Mouse (Mus musculus) midbrain, embryonic 11.5 days (tissue): ENCODE results near the gene Sppl2c. TPM values are rescaled to one million over a fixed set of nuclear protein-coding genes. Genes with fewer than 3 reads are reported as not detected.

Source experiments
- ATAC-seq: fragments of 200-750 bp; cut with Nextera tagmentation; 2 replicates; pipeline ENCODE4 v1.8.0; 2017; ENCODE audit warnings: moderate TSS enrichment, moderate library complexity; ENCODE audit not compliant: low FRiP score
- DNase-seq: peaks from one replicate; pipeline ENCODE4 v3.0.0; 2015; ENCODE audit warnings: low spot score; ENCODE audit errors: missing footprints
- H3K27ac ChIP-seq: fragments of 300-500 bp; sonication (generic); 2 replicates; pipeline ENCODE4 v1.5.1; 2014; ENCODE audit warnings: low read depth, low read length
- H3K27me3 ChIP-seq: fragments of 300-500 bp; sonication (generic); 2 replicates; pipeline ENCODE4 v1.6.1; 2014; ENCODE audit warnings: mild to moderate bottlenecking, low read length, moderate library complexity, mixed read lengths; ENCODE audit not compliant: control insufficient read depth, insufficient read depth
- H3K36me3 ChIP-seq: fragments of 300-500 bp; sonication (generic); 2 replicates; pipeline ENCODE4 v1.6.1; 2014; ENCODE audit warnings: mild to moderate bottlenecking, low read length, moderate library complexity, mixed read lengths; ENCODE audit not compliant: control insufficient read depth, insufficient read depth
- H3K4me1 ChIP-seq: fragments of 300-500 bp; sonication (generic); 2 replicates; pipeline ENCODE4 v1.6.1; 2014; ENCODE audit warnings: low read length; ENCODE audit not compliant: control insufficient read depth, insufficient read depth
- H3K4me2 ChIP-seq: fragments of 300-500 bp; sonication (generic); 2 replicates; pipeline ENCODE4 v1.6.1; 2014; ENCODE audit warnings: mild to moderate bottlenecking, moderate library complexity
- H3K4me3 ChIP-seq: fragments of 300-500 bp; sonication (generic); 2 replicates; pipeline ENCODE4 v1.5.1; 2014; ENCODE audit warnings: low read depth, low read length
- H3K9ac ChIP-seq: fragments of 300-500 bp; sonication (generic); 2 replicates; pipeline ENCODE4 v1.6.1; 2014; ENCODE audit warnings: low read length
- H3K9me3 ChIP-seq: fragments of 300-500 bp; sonication (generic); 2 replicates; pipeline ENCODE4 v1.6.1; 2016; ENCODE audit warnings: low read length; ENCODE audit not compliant: control insufficient read depth
- WGBS: fragments of 180-500 bp; shearing (Covaris S2); extraction: QIAGEN DNeasy Blood & Tissue Kit; methylation state at CpG from one replicate; pipeline ENCODE4 v1.1.7; 2014; 5-methylcytosine and 5-hydroxymethylcytosine counted together
- polyA plus RNA-seq: library from polyadenylated mRNA; unstranded; fragments of >200 nt; fragmentation: Nextera tagmentation; extraction: Ambion mirVana; gene quantifications from 2 replicates; pipeline ENCODE4 v1.2.1, GENCODE M21; 2014

The Sppl2c gene
- polyA plus RNA-seq, 1 experiment from 2014 or later, result not detected

DNA sequence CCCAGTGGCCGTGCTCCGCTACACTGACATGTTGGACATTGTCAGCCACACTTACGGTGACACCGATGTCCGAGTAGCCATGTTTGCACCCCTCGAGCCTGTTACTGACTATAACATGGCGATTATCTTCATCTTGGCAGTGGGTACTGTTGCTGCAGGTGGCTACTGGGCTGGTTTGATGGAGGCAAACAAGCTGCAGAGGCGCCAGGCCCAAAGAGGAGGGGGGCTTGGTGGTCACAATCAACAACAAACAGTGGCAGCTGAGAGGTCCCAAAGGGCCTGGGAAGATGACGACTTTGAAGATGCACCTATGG is 667 bp downstream of the Sppl2c start:
- Histone ChIP-seq H3K4me2 (no peak overlapping the region), H3K27ac (no peak overlapping the region), H3K4me1 (no peaks in the 10 kb centered on the region), H3K4me3 (no peak overlapping the region), H3K27me3 (no peaks in the 10 kb centered on the region), H3K9ac (no peak overlapping the region), H3K9me3 (no peaks in the 10 kb centered on the region), H3K36me3 (no peaks in the 10 kb centered on the region)
- WGBS, result 94% methylated on average over 9 of the region's 9 CpGs
- peak; percentile 26 for DNase-seq
- no peak for ATAC-seq

DNA sequence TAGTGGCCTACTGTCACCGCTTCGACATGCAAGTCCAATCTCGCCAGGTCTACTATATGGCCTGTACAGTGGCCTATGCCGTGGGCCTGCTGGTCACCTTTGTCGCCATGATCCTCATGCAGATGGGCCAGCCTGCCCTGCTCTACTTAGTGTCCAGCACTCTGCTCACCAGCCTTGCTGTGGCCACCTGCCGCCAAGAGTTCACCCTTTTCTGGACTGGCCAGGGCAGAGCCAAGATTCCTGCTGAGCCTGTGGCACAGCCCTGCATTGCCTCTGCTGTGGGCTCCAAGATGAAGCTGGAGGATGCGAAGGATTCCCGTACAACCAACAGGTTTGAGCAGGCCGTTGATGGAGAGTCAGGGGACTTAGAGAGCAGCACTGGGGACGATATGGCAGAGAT is 1.6 kb downstream of the Sppl2c start:
- Histone ChIP-seq H3K36me3 (no peaks in the 10 kb centered on the region), H3K27ac (no peak overlapping the region), H3K9ac (no peak overlapping the region), H3K4me3 (no peak overlapping the region), H3K4me2 (no peak overlapping the region), H3K27me3 (no peaks in the 10 kb centered on the region), H3K4me1 (no peaks in the 10 kb centered on the region), H3K9me3 (no peaks in the 10 kb centered on the region)
- DNase-seq (peak; percentile 17), ATAC-seq (no peak)
- 95% methylated on average over 10 of the region's 10 CpGs for WGBS

DNA sequence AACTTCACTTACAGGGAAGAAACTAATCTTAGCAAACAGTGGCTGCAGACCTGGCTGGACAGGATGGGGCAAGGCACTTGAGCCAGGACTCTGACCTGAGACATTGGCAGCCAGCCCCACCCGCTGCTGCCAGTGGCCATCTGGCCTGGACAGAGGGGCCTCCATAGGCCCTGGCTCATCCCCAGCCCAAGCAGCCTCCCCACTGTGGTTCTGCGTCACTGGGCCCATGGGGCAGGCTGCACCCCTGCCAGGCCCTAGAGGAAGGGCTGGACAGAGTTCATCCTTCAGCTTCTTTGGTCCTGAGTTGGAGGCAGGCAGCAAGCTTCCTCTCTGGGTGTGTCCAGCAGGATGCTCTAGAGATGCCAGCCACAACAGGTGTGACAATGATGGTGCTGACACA is 3.9 kb downstream of the Sppl2c start:
- H3K27ac ChIP-seq, result no peak overlapping the region
- no peak for ATAC-seq

DNA sequence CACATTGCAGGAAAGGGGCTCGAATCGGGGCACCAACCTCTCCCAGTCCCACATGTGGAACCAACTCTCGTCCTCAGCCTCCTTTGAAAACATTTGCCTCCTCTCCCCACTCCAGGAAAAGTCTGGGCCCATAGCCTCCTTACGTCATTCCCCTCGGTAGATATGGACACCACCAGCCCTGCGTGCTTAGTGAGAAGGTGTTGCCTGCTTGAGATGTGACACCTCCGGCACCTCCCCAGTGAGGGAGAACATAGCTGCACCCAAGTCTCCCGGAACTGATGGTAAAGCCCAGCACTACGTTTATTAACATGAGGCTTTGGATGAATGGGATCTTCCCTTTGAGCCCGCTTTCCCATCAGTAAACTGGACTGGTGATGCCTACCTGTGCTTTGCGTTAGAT is 9.3 kb downstream of the Sppl2c start:
- Histone ChIP-seq H3K4me3 (no peak overlapping the region), H3K27ac (no peak overlapping the region), H3K9me3 (no peaks in the 10 kb centered on the region), H3K4me2 (no peak overlapping the region), H3K27me3 (no peaks in the 10 kb centered on the region), H3K36me3 (no peaks in the 10 kb centered on the region), H3K4me1 (no peaks in the 10 kb centered on the region), H3K9ac (no peak overlapping the region)
- 82% methylated on average over 11 of the region's 11 CpGs for WGBS
- DNase-seq (no peak), ATAC-seq (no peak)

More for the DNA sequence above, 3.9 kb downstream of the Sppl2c start:
- WGBS, result 81% methylated on average over 2 of the region's 2 CpGs
- Histone ChIP-seq H3K27me3 (no peaks in the 10 kb centered on the region), H3K9ac (no peak overlapping the region), H3K4me1 (no peaks in the 10 kb centered on the region), H3K4me2 (no peak overlapping the region), H3K9me3 (no peaks in the 10 kb centered on the region), H3K4me3 (no peak overlapping the region), H3K36me3 (no peaks in the 10 kb centered on the region)
- no peak for DNase-seq

DNA sequence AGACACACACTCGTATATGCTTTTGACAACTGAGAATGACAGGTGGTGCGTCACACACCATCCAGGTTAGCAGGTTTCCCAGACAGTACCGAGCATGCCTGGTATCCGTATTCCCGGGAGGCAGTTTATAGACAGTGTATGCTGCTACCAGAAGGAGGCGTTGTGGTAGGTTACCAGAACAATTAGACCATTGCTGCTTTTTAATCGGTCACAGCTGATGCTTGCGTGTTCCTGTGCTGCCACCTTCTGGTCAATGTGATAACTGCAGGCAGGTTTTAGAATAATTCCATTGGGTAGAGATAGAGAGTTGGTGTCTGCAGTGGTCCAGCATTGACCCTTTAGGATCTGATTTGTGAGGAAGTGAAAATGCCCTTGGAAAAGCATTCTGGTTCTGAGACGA is 9.7 kb downstream of the Sppl2c start:
- Histone ChIP-seq H3K9me3 (no peaks in the 10 kb centered on the region), H3K36me3 (no peaks in the 10 kb centered on the region), H3K27me3 (no peaks in the 10 kb centered on the region), H3K27ac (no peak overlapping the region), H3K4me3 (no peak overlapping the region), H3K4me2 (no peak overlapping the region), H3K9ac (no peak overlapping the region), H3K4me1 (no peaks in the 10 kb centered on the region)
- ATAC-seq (peak; percentile 71), DNase-seq (peak; percentile 100)
- WGBS, result 9% methylated on average over 9 of the region's 9 CpGs

DNA sequence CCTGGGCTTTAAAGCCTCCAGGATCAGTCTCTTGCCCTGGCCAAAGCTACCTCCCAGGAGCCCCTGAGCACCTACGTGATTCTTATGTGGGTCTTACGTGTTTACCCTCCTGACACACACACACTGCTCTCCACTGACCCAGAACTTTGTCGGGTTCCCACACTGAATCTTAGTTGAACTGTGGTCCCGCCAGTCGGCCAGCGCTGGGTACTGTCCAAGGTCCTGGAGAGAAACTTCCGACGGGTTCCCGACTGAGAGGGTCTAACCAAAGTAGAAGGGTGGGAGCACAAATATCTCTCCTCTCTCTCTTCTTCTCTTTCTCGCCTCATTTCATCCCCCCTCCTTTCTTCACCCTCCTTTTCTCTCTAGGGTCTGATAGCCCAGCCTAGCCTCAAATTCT is 11.7 kb downstream of the Sppl2c start:
- DNase-seq, result peak; percentile 87
- Histone ChIP-seq H3K4me2 (no peak overlapping the region), H3K4me3 (no peak overlapping the region), H3K9me3 (no peaks in the 10 kb centered on the region), H3K27me3 (no peaks in the 10 kb centered on the region), H3K36me3 (no peaks in the 10 kb centered on the region), H3K9ac (no peak overlapping the region), H3K4me1 (no peaks in the 10 kb centered on the region), H3K27ac (no peak overlapping the region)
- WGBS, result 7% methylated on average over 10 of the region's 10 CpGs
- no peak for ATAC-seq

DNA sequence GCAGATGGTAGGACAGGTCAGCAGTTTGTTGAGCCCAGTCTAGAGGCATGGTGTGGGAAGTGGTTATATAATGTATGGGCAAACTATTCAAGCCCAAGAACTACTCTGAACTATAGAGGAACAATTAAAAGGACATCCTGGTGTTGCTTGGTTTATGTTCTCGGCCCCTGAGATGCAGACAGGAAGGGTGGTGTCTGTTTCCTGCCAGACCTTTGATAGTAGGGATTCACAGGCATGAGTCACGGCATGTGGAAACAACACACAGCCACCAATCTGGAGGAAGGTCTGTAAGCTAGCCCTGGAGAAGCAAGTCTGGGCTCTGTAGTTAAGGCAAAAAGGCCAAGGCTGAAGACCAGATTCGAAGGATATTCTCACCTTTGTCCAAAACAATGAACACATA is 17.1 kb downstream of the Sppl2c start:
- H3K9ac ChIP-seq, result no peak overlapping the region
- H3K4me2 ChIP-seq, result no peak overlapping the region
- no peak overlapping the region for H3K4me3 ChIP-seq
- DNase-seq, result no peak
- no peak overlapping the region for H3K27ac ChIP-seq
- H3K4me1 ChIP-seq, result no peaks in the 10 kb centered on the region
- 85% methylated on average over 3 of the region's 3 CpGs for WGBS
- ATAC-seq, result no peak
- no peaks in the 10 kb centered on the region for H3K9me3 ChIP-seq
- no peaks in the 10 kb centered on the region for H3K36me3 ChIP-seq
- no peaks in the 10 kb centered on the region for H3K27me3 ChIP-seq

DNA sequence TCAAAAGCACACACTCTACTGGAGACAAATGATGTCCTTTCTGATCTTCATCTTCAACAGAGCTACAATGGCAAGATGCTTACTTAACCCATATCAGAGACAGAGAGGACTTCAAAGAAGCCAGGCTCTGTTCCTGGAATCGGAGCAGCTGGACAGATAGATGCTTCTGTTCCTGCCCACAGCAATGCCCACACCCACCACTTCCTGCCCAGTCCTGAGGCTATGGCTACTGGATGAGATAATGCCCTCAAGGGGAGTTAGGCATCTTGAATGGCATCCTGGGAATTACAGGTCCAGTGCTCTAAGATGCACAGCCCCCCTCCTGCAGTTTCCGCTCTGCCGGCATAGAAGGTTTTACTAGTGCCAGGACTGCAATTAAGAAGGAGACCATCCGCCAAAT is 20.4 kb downstream of the Sppl2c start:
- H3K27ac ChIP-seq, result no peak overlapping the region
- no peaks in the 10 kb centered on the region for H3K36me3 ChIP-seq
- DNase-seq (no peak), ATAC-seq (no peak)
- no peak overlapping the region for H3K4me2 ChIP-seq
- no peaks in the 10 kb centered on the region for H3K27me3 ChIP-seq
- H3K4me3 ChIP-seq, result no peak overlapping the region
- H3K4me1 ChIP-seq, result no peaks in the 10 kb centered on the region
- no peaks in the 10 kb centered on the region for H3K9me3 ChIP-seq
- 88% methylated on average over 4 of the region's 4 CpGs for WGBS
- no peak overlapping the region for H3K9ac ChIP-seq

DNA sequence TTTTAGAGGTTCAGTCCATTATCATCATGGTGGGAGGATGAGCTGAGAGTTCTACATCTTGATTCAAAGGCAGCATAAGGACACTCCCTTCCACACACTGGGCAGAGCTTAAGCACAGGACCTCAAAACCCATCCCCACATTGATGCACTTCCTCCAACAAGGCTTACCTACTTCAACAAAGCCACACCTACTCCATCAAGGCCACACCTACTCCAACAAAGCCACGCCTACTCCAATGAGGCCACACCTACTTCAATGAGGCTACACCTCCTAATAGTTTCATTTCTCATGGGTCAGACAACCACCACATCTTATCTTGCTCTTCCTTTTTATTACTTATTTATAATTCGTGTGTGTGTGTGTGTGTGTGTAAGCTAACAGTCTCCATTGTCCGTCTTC is 22.9 kb downstream of the Sppl2c start:
- H3K9me3 ChIP-seq, result no peaks in the 10 kb centered on the region
- no peak overlapping the region for H3K9ac ChIP-seq
- H3K4me2 ChIP-seq, result no peak overlapping the region
- no peak overlapping the region for H3K4me3 ChIP-seq
- no peak for DNase-seq
- ATAC-seq, result no peak
- H3K27me3 ChIP-seq, result no peaks in the 10 kb centered on the region
- H3K4me1 ChIP-seq, result no peaks in the 10 kb centered on the region
- WGBS, result 75% methylated on average over 3 of the region's 3 CpGs
- H3K27ac ChIP-seq, result no peak overlapping the region
- no peaks in the 10 kb centered on the region for H3K36me3 ChIP-seq

DNA sequence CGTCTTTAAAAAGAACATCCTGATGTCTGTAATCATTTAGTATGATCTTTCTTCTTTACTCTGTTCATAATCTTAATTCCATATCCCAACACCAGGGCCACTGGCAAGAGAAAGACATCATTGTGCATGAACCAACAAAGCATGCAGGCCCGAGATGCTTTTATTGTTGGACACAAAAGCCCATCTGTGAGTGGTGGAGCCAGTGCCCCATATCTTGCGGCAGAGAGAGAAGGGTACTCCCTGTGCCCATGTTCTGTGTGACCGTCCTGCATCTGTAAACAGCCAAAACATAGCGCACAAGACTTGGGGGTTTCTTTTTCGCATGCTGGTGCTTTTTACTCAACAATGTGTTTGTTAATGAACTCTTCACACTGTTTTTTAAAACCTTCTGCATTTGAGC is 25.1 kb downstream of the Sppl2c start:
- no peak overlapping the region for H3K27ac ChIP-seq
- DNase-seq (peak; percentile 59), ATAC-seq (no peak)
- no peaks in the 10 kb centered on the region for H3K27me3 ChIP-seq
- WGBS, result 87% methylated on average over 6 of the region's 6 CpGs
- H3K4me3 ChIP-seq, result no peak overlapping the region
- H3K9ac ChIP-seq, result no peak overlapping the region
- H3K9me3 ChIP-seq, result no peaks in the 10 kb centered on the region
- no peaks in the 10 kb centered on the region for H3K36me3 ChIP-seq
- no peaks in the 10 kb centered on the region for H3K4me1 ChIP-seq
- H3K4me2 ChIP-seq, result no peak overlapping the region
